Mouse (Mus musculus) kidney, postnatal 0 days (tissue): Measurements from ENCODE around the gene Ldlrap1. TPM values are rescaled to one million over a fixed set of nuclear protein-coding genes. Genes with fewer than 3 reads are reported as not detected.

Experiments
- ATAC-seq: fragments of 200-750 bp; cut with Nextera tagmentation; replicated peaks from 2 replicates; pipeline ENCODE4 v1.8.0; 2017; ENCODE audit warnings: low read depth, moderate number of reproducible peaks, moderate TSS enrichment, moderate library complexity; ENCODE audit not compliant: low FRiP score
- DNase-seq: peaks from one replicate; pipeline ENCODE4 v3.0.0-alpha.2; 2016; ENCODE audit warnings: low spot score
- H3K27ac ChIP-seq: fragments of 300-500 bp; sonication (generic); 2 replicates; pipeline ENCODE4 v1.5.1; 2014; ENCODE audit warnings: mild to moderate bottlenecking
- H3K27me3 ChIP-seq: fragments of 300-500 bp; sonication (generic); 2 replicates; pipeline ENCODE4 v1.6.1; 2014; ENCODE audit warnings: low read length, mixed read lengths; ENCODE audit not compliant: insufficient read depth
- H3K36me3 ChIP-seq: fragments of 300-500 bp; sonication (generic); 2 replicates; pipeline ENCODE4 v1.6.1; 2014; ENCODE audit warnings: low read length, mixed read lengths; ENCODE audit not compliant: insufficient read depth
- H3K4me1 ChIP-seq: fragments of 300-500 bp; sonication (generic); replicated peaks from 2 replicates; pipeline ENCODE4 v1.6.1; 2014; ENCODE audit warnings: antibody characterized with exemption, low read length, mixed read lengths; ENCODE audit not compliant: insufficient read depth
- H3K4me2 ChIP-seq: fragments of 300-500 bp; sonication (generic); 2 replicates; pipeline ENCODE4 v1.6.1; 2014; ENCODE audit warnings: mild to moderate bottlenecking, low read length, moderate library complexity, mixed read lengths
- H3K4me3 ChIP-seq: fragments of 300-500 bp; sonication (generic); replicated peaks from 2 replicates; pipeline ENCODE4 v1.5.1; 2014; ENCODE audit warnings: low read depth, low read length
- H3K9ac ChIP-seq: fragments of 300-500 bp; sonication (generic); 2 replicates; pipeline ENCODE4 v1.6.1; 2014; ENCODE audit warnings: low read depth, low read length
- H3K9me3 ChIP-seq: fragments of 300-500 bp; sonication (generic); replicated peaks from 2 replicates; pipeline ENCODE4 v1.6.1; 2016; ENCODE audit warnings: low read length, inconsistent platforms, mixed read lengths
- CTCF ChIP-seq: IDR thresholded peaks from 2 replicates; pipeline ENCODE4 v1.5.1; 2016; ENCODE audit warnings: antibody characterized with exemption, low read depth, mild to moderate bottlenecking, moderate library complexity
- WGBS: fragments of 180-500 bp; shearing (Covaris S2); extraction: QIAGEN DNeasy Blood & Tissue Kit; methylation state at CpG from one replicate; pipeline ENCODE4 v1.1.7; 2014; 5-methylcytosine and 5-hydroxymethylcytosine counted together
- polyA plus RNA-seq: library from polyadenylated mRNA; unstranded; fragments of >200 nt; fragmentation: Nextera tagmentation; extraction: Ambion mirVana; gene quantifications from 2 replicates; pipeline ENCODE4 v1.2.1, GENCODE M21; 2015

The Ldlrap1 gene
- polyA plus RNA-seq, 1 experiment from 2014 or later = 21.3 TPM

- ATAC-seq = no peak
- WGBS = 28% methylated on average over 5 of the region's 5 CpGs
- Histone ChIP-seq H3K4me2 (no peak overlapping the region), H3K27ac (no peak overlapping the region), H3K4me3 (no peak overlapping the region), H3K27me3 (no peaks in the 10 kb centered on the region), H3K9ac (no peak overlapping the region), H3K9me3 (no peaks in the 10 kb centered on the region), H3K4me1 (peaks cover 10% of the 10 kb centered on the region; the same call in 1 of the 2 replicates), H3K36me3 (no peaks in the 10 kb centered on the region)
- no peak for DNase-seq
- no peak for TF ChIP-seq CTCF
These were observed 62.5 kb downstream of the Ldlrap1 start for GRCm38 (mm10) chr4:134705311-134705710.

GRCm38 (mm10) chr4:134704590-134704989, 63.2 kb downstream of the Ldlrap1 start:
- Histone ChIP-seq H3K36me3 (no peaks in the 10 kb centered on the region), H3K27me3 (no peaks in the 10 kb centered on the region), H3K9me3 (no peaks in the 10 kb centered on the region), H3K4me1 (peaks cover 10% of the 10 kb centered on the region; the same call in 1 of the 2 replicates), H3K9ac (peak overlapping the region; percentile 42; the same call in 1 of the 2 replicates), H3K4me2 (peak overlapping the region; percentile 99), H3K27ac (no peak overlapping the region), H3K4me3 (peak overlapping the region; percentile 59)
- ATAC-seq = no peak
- 1% methylated on average over 21 of the region's 21 CpGs for WGBS
- no peak for TF ChIP-seq CTCF
- DNase-seq = no peak

GRCm38 (mm10) chr4:134703835-134704546, 63.8 kb downstream of the Ldlrap1 start, which contains the start of gene Man1c1:
Gene Man1c1 (minus strand): TSS chr4:134704290.
- Histone ChIP-seq H3K9me3 (no peaks in the 10 kb centered on the region), H3K36me3 (no peaks in the 10 kb centered on the region), H3K27ac (peak within 1 kb of the TSS; percentile 42; the same call in 1 of the 2 replicates), H3K4me3 (peak within 1 kb of the TSS; percentile 59), H3K4me2 (peak within 1 kb of the TSS; percentile 99), H3K27me3 (no peaks in the 10 kb centered on the region), H3K4me1 (peaks cover 10% of the 10 kb centered on the region; the same call in 1 of the 2 replicates), H3K9ac (peak within 1 kb of the TSS; percentile 66)
- DNase-seq = peak; percentile 99
- 1% methylated on average over 78 of the region's 81 CpGs for WGBS
- ATAC-seq = peak; percentile 93
- TF ChIP-seq CTCF = no peak

GRCm38 (mm10) chr4:134702981-134703834, 64.6 kb downstream of the Ldlrap1 start:
- peak overlapping the region; percentile 42; the same call in 1 of the 2 replicates for H3K27ac ChIP-seq
- peaks cover 10% of the 10 kb centered on the region; the same call in 1 of the 2 replicates for H3K4me1 ChIP-seq
- no peaks in the 10 kb centered on the region for H3K9me3 ChIP-seq
- H3K9ac ChIP-seq = peak overlapping the region; percentile 66
- no peaks in the 10 kb centered on the region for H3K27me3 ChIP-seq
- ATAC-seq (peak; percentile 12), DNase-seq (peak; percentile 51)
- WGBS = under 1% methylated on average over 89 of the region's 90 CpGs
- H3K4me3 ChIP-seq = peak overlapping the region; percentile 59
- TF ChIP-seq CTCF = no peak
- peak overlapping the region; percentile 99 for H3K4me2 ChIP-seq
- H3K36me3 ChIP-seq = no peaks in the 10 kb centered on the region

GRCm38 (mm10) chr4:134701934-134702333, 65.9 kb downstream of the Ldlrap1 start:
- DNase-seq (peak; percentile 84), ATAC-seq (no peak)
- no peaks in the 10 kb centered on the region for H3K9me3 ChIP-seq
- H3K4me2 ChIP-seq = peak overlapping the region; percentile 99
- WGBS = 26% methylated on average over 6 of the region's 6 CpGs
- H3K9ac ChIP-seq = no peak overlapping the region
- peaks cover 10% of the 10 kb centered on the region; the same call in 1 of the 2 replicates for H3K4me1 ChIP-seq
- no peaks in the 10 kb centered on the region for H3K36me3 ChIP-seq
- TF ChIP-seq CTCF = peak; percentile 90
- H3K27me3 ChIP-seq = no peaks in the 10 kb centered on the region
- no peak overlapping the region for H3K27ac ChIP-seq
- H3K4me3 ChIP-seq = peak overlapping the region; percentile 59

- ATAC-seq (no peak), DNase-seq (no peak)
- H3K4me3 ChIP-seq = no peak overlapping the region
- peaks cover 10% of the 10 kb centered on the region; the same call in 1 of the 2 replicates for H3K4me1 ChIP-seq
- H3K36me3 ChIP-seq = no peaks in the 10 kb centered on the region
- WGBS = 94% methylated on average over 2 of the region's 2 CpGs
- no peak overlapping the region for H3K4me2 ChIP-seq
- TF ChIP-seq CTCF = no peak
- no peaks in the 10 kb centered on the region for H3K27me3 ChIP-seq
- H3K27ac ChIP-seq = no peak overlapping the region
- H3K9ac ChIP-seq = no peak overlapping the region
- H3K9me3 ChIP-seq = no peaks in the 10 kb centered on the region
These were observed 66.9 kb downstream of the Ldlrap1 start for GRCm38 (mm10) chr4:134700911-134701310.
